9 mouse cellular contexts compared by ENCODE assay signal in genomic region chr9:115708199-115708934, GRCm38 (mm10).
DNase-seq lines count a peak whose midpoint lies in the region; ATAC-seq lines count a peak whose summit lies in the region.
"Had no signal": no experiment of that assay in that cellular context is flagged by ENCODE, and none has a peak within 500 bp of the region (broad histone marks: within the 10 kb centered on the region; RNA-seq: fewer than 3 reads in every experiment).

No protein-coding gene starts in this region.

- H3K4me1 ChIP-seq in forebrain, embryonic 13.5 days = peaks cover 15% of the 10 kb centered on the region

- ATAC-seq in forebrain, embryonic 13.5 days = peak; percentile 95

- peak overlapping the region; percentile 29 for H3K4me2 ChIP-seq in forebrain, embryonic 13.5 days
- H3K4me2 ChIP-seq: embryonic facial prominence, embryonic 12.5 days had no signal

- WGBS in forebrain, embryonic 13.5 days = 40% methylated on average over 8 of the region's 8 CpGs

- no peaks in the 10 kb centered on the region for H3K9me3 ChIP-seq in forebrain, embryonic 13.5 days (replicated peaks)
- H3K9me3 ChIP-seq: embryonic facial prominence, embryonic 12.5 days had no signal

- H3K4me3 ChIP-seq in forebrain, embryonic 13.5 days = no peak overlapping the region
- H3K4me3 ChIP-seq: embryonic facial prominence, embryonic 12.5 days had no signal

- H3K36me3 ChIP-seq in forebrain, embryonic 13.5 days (ENCODE audit: poor library complexity, severe bottlenecking) = no peaks in the 10 kb centered on the region
- H3K36me3 ChIP-seq: embryonic facial prominence, embryonic 12.5 days had no signal

- H3K27ac ChIP-seq in forebrain, embryonic 13.5 days = peak overlapping the region; percentile 54; the same call in 1 of the 2 replicates
- H3K27ac ChIP-seq: embryonic facial prominence, embryonic 12.5 days had no signal

- peak; percentile 5 to 16 for DNase-seq in layer of hippocampus, adult 8-10 months (ENCODE audit: low spot score in 2 of 2)
- no peak for DNase-seq in layer of hippocampus, adult 9-10 months (ENCODE audit: low spot score)
- peak; percentile 26 for DNase-seq in heart, postnatal 25 days (ENCODE audit: low spot score)
- DNase-seq in kidney, postnatal 36 days = peak; percentile 41 to 66
- DNase-seq in lung, postnatal 25 days (ENCODE audit: low spot score) = peak; percentile 79
- peak; percentile 20 for DNase-seq in skeletal muscle tissue, adult 2 months (ENCODE audit: low read depth, low spot score)
- no peak for DNase-seq in cerebellum, adult 8-10 months

- H3K9ac ChIP-seq in forebrain, embryonic 13.5 days = no peak overlapping the region
- H3K9ac ChIP-seq: embryonic facial prominence, embryonic 12.5 days had no signal

- H3K27me3 ChIP-seq in forebrain, embryonic 13.5 days = no peaks in the 10 kb centered on the region
- H3K27me3 ChIP-seq: embryonic facial prominence, embryonic 12.5 days had no signal

- intact Hi-C loops in heart, postnatal 25 days (cut with DNase I) = loop anchor here (10.0 kb wide), 2 partner anchors 424 to 624 kb away; no protein-coding TSS in a partner anchor

Comparison
In these comparisons a context has a peak if more than half of its experiments do, and no peak if none do; other contexts are left out.
1. DNase-seq: peak in layer of hippocampus, adult 8-10 months (2 of 2), heart, postnatal 25 days (single experiment), kidney, postnatal 36 days (2 of 2), lung, postnatal 25 days (single experiment) and skeletal muscle tissue, adult 2 months (single experiment); none in layer of hippocampus, adult 9-10 months (single experiment) and cerebellum, adult 8-10 months (single experiment).